Mouse (Mus musculus): ENCODE measurements around the gene Tbc1d4.

- TF ChIP-seq CTCF (IDR thresholded peaks at IDR 0.05; ENCODE audit: low read depth, low read length) = no peak
- no peak for TF ChIP-seq POLR2A (IDR thresholded peaks at IDR 0.05; ENCODE audit: insufficient read depth, low read length)
- no peak for TF ChIP-seq EP300 (IDR thresholded peaks at IDR 0.05; ENCODE audit: insufficient read depth, low read depth, low read length)
Measured at GRCm38 (mm10) chr14:101610701-101611100, 1.7 kb upstream of the Tbc1d4 start.

Measured in ES-Bruce4 (cell line).